Mouse (Mus musculus) heart, adult 10 weeks (tissue): ENCODE data around the gene Tmem56. TPM values are rescaled to one million over a fixed set of nuclear protein-coding genes. Genes with fewer than 3 reads are reported as not detected.

Experiments used
- polyA plus RNA-seq: library from polyadenylated mRNA; stranded (reverse); fragments of 350-450 nt; fragmentation: Illumina TruSeq; extraction: RNeasy Lipid Tissue Mini Kit (QIAGEN cat#74804); gene quantifications from one replicate; pipeline ENCODE4 v1.2.3, GENCODE M21; 2014; ENCODE audit warnings: low read depth, low replicate concordance

Gene Tmem56
- 1.1 TPM for polyA plus RNA-seq

GRCm38 (mm10) chr3:121282998-121283397 is at the start of gene Tmem56:
Gene Tmem56, minus strand, starts transcription at chr3:121283098.

GRCm38 (mm10) chr3:121291560-121292258 is 8.8 kb upstream of the Tmem56 start, which contains the start of gene Alg14:
Gene Alg14, plus strand, starts transcription at chr3:121291773.

GRCm38 (mm10) chr3:121171243-121171871 is 111.5 kb downstream of the Tmem56 start, which contains the start of gene Rwdd3:
Gene Rwdd3, minus strand, starts transcription at chr3:121171695.

Other genes starting within 250 kb of the Tmem56 start
- gene Rwdd3, start 111.4 kb downstream of the Tmem56 start, polyA plus RNA-seq, result 2.6 TPM
- 13.9 TPM for gene Alg14, start 8.7 kb upstream of the Tmem56 start, polyA plus RNA-seq
- 49.7 TPM for gene Cnn3, start 143.4 kb upstream of the Tmem56 start, polyA plus RNA-seq
- gene Slc44a3, start 249.3 kb upstream of the Tmem56 start, polyA plus RNA-seq, result not detected